Mouse (Mus musculus): ENCODE data around the gene Gm12830. TPM values are rescaled to one million over a fixed set of nuclear protein-coding genes. Genes with fewer than 3 reads are reported as not detected.
A peak's percentile ranks its signal among the peaks of the same experiment; 100 is the strongest.

Gm12830 gene
- total RNA-seq, 1 experiment from 2014 or later, result not detected

DNA sequence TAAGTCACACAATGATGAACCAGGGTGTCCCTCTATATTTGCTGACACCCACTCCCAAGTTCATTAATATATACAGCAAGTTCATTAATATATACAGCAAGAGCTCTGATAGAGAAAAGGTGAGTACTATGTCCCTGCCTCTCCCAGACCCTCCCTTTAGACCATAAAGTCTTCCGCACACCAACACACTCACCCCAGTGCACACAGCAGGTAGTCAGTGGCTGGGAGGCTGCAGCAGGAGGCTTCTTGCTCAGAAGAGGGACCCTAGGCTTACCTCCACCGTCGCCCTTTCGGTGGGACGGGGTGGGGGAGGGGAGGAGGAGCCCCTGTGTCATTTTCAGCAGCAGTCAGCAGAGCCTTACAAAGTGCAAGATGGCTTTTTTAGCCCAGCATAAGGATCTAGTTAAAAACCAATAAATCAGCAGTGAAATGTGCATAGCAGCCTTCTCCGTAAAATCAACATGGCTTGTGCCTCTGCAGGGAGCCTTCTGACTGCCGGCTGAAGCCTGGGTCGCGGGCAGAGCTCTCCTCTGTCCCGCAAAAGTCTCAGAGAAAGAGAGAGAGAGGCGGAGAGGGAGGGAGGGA lies 20.9 kb downstream of the Gm12830 start:
- ATAC-seq (replicated peaks; ENCODE audit: insufficient number of reproducible peaks, low FRiP score, low TSS enrichment, poor library complexity, severe bottlenecking), result no peak

DNA sequence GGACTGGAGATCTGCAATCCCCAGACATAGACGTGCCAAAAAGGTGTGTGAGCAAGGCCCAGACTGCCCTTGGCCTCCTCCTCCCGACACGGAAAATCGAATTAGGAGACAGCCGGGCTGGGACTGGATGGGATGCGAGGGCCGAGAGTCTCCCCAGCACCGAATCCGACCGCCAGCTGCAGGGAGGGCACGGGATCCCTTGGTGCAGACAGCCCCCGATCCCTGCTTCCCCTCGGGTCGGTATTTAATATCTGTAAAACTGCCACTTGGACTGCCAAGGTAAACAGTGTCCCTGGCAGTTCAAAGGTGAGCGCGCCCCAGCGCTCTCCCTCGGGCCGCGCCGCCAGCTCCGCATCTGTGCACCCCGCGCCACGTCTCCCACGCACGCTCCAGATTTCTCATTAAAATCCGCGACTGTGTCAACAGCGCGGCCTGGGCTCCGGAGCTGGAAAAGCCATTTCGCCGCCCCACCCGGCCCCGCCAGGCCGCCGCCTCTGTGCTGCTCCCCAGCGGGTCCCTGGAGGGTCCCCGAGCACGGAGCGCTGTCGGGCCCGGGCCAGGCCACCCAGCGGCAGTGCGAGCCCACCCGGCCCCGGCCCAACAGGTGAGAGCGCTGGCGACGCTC lies 21.7 kb downstream of the Gm12830 start:
- ATAC-seq (replicated peaks; ENCODE audit: insufficient number of reproducible peaks, low FRiP score, low TSS enrichment, poor library complexity, severe bottlenecking), result no peak

DNA sequence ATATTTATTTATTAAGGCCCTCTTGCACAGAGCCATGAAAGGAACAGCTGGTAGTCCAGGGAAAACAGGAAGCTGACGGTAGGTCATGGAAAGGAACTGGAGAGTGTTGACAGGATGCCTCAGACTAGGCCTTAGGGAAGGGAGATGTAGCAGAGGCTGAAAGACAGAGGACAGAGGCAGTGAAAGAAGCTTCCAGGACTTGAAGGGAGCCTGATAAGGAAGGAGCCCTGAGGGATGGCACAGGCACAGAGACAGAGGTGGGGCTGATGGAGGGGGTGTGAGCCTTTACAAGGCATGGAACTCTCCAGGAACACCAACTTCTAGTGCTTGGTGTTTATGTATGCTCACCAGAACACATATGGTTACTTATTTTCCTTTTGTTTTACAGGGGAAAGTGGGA lies 23.1 kb downstream of the Gm12830 start:
- no peak for ATAC-seq (replicated peaks; ENCODE audit: insufficient number of reproducible peaks, low FRiP score, low TSS enrichment, poor library complexity, severe bottlenecking)

DNA sequence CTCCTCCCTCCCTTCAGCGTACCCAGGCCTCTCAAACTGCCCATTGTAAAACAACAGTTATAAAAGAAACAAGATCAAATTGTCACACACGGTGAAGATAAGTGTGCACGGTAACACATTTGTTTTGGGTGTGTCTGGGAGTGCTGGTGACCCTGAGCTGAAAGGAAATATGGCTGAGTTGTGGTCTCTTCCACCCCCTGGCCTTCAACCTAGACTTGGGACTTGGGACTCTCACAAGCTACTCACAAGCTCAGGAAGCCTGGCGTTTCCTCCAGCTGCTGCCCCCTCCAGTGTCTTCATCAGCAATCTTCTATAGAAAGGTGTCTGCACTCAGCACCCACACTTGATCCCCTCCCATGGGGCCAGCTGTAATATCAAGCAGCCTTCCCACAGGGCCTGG lies 24.1 kb downstream of the Gm12830 start:
- no peak for ATAC-seq (replicated peaks; ENCODE audit: insufficient number of reproducible peaks, low FRiP score, low TSS enrichment, poor library complexity, severe bottlenecking)

DNA sequence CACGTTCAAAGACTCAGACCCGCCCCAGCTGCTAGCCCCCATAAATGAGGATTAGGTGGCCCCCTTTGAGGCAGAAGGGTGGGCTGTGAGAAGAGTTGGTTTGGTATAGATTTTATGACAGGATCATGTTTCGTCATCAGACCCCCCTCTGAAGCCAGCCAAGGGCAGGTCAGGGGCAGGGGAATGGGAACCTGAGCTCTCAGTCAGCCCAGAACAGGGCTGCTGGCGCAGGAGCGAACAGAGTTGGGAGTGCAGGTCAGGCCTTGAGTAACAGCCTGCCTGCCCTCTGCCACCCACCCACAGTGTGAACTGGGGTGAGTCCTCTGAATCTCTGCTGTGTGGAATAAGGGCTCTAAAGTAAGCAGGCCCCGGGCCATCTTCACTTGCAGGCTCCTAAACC lies 25.2 kb downstream of the Gm12830 start:
- ATAC-seq (replicated peaks; ENCODE audit: insufficient number of reproducible peaks, low FRiP score, low TSS enrichment, poor library complexity, severe bottlenecking), result no peak

DNA sequence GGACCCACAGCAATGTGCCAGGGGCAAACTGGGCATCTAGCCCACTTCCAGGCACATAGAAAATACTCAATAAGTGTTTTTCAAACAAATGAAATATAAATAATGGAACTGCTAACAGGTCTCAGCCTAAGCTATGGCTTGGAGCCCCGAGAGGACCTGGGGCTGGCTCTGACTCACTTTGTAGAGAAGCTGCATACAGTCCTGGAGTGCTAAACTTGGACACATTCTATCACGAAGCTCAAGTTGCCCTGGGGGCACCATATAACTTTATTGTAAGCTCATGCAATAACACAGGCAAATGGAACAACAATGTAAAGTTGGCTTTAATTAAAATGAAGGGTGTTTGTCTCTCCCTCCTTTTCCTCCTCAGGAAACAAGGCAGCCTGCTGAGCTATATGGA lies 32.4 kb downstream of the Gm12830 start:
- ATAC-seq (replicated peaks; ENCODE audit: insufficient number of reproducible peaks, low FRiP score, low TSS enrichment, poor library complexity, severe bottlenecking), result no peak

DNA sequence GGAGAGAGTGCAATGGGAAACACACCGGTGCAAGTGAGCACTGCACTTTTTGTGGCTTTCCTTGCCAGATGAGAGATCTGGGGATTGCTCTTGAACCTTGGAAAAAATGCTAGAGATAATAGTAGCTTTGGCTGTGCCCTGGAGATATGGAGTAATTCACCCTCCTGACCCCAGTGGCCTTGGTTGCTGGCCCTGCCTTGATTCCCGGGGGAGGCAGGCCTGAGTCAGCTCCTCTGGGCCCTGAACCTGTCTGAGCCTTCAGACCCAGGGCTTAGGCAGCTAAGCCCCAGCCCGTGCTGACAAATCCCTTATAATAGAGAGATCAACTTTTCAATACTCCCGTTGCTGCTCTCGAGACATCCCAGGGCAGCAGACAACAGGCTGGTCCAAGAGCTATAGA lies 36.9 kb downstream of the Gm12830 start:
- no peak for ATAC-seq (replicated peaks; ENCODE audit: insufficient number of reproducible peaks, low FRiP score, low TSS enrichment, poor library complexity, severe bottlenecking)

DNA sequence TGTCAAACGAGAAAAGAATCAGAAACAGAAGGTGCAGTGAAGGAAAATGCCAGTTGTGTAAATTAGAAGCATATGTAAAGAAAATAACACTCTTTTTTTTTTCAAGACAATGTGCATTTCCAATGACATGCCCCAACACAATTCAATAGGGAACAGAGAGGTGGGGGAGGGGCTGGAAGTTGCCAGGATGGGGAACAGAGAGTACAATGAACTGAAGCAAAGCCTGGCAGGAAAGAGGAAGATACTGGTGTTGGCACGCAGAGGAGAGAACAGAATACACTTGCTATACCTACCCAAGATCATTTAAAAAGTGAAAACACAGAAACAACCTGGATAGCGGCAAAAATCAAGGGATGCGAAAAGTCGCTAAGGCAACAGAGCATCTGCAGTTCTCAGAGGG lies 41.6 kb downstream of the Gm12830 start:
- no peak for ATAC-seq (replicated peaks; ENCODE audit: insufficient number of reproducible peaks, low FRiP score, low TSS enrichment, poor library complexity, severe bottlenecking)

DNA sequence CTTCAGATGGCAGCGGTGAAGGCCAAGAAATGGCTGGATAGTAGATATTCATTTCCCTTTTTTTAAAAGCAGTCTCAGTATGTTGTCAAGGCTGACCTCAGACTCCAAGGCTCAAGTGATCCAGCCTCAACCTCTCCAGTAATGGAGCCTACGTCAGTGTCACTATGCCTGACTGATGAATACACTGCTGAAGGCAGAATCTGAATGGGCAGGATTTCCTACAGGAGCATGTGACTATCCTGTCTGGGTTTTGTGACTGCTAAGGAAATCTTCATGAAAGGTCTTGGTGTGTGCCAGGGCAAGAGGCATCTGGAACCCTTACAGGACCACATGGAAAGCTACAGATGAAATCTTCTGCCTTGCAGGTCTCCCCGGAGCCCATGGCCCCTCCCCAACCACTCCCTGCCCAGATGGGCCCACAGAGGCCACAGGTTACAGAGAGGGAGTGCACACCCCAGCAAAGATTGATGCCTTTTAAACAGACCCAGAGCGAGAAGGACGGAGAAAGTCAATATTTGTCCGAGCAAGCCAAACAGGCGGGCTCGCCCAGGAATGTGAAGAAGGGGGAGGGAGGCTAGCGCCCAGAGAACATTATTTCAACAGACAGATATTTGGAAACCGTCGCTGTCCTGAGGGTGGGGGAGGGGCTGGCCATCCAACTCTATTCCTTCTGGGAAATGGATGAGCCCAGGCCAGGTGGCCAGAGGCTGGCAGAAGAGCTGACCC lies 48.4 kb downstream of the Gm12830 start:
- no peak for ATAC-seq (replicated peaks; ENCODE audit: insufficient number of reproducible peaks, low FRiP score, low TSS enrichment, poor library complexity, severe bottlenecking)

DNA sequence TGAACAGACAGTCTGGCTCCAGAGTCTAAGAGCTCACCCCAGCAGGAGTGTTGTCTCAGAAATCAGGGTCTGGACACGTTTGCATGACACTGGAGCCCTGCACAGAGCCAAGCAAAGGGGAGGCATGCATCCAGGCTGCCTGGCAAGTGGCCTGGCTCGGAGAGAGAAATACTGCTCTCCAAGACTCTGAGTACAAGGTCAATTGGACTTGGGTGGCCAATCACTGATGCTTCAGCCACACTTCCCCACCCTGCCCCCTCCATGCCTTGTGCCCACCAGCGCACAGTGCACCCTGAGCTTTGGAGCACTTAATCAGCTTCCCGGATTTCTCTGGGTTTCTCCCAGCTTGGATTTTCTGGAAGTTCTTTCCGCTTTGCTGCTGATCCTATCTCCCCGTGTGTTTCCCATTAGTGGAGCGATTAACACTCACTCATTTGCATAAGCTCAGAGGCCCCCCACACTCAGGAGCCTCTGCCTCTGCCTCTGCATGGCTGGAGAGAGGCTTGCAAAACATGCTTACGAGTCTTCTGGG lies 55.0 kb downstream of the Gm12830 start:
- ATAC-seq (replicated peaks; ENCODE audit: insufficient number of reproducible peaks, low FRiP score, low TSS enrichment, poor library complexity, severe bottlenecking), result no peak

DNA sequence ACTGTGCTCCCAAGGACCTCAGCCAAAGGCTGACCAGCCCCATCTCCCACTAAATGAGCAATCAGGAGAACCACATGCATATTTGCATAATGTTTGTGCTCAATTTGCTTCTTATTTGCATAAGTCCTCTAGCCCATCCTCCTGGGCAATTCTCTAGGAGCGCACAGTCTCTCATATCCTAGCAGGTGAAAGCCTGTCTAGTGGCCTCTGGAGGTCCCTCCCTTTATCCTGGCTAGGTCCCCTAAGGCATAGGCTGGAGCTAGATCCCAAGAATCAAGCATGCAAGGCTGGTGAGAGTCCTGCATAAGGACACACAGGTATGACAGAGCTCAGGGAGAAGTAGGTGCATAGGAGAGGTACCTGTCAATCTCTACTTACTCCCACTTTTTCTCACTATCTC lies 60.7 kb downstream of the Gm12830 start:
- no peak for ATAC-seq (replicated peaks; ENCODE audit: insufficient number of reproducible peaks, low FRiP score, low TSS enrichment, poor library complexity, severe bottlenecking)

DNA sequence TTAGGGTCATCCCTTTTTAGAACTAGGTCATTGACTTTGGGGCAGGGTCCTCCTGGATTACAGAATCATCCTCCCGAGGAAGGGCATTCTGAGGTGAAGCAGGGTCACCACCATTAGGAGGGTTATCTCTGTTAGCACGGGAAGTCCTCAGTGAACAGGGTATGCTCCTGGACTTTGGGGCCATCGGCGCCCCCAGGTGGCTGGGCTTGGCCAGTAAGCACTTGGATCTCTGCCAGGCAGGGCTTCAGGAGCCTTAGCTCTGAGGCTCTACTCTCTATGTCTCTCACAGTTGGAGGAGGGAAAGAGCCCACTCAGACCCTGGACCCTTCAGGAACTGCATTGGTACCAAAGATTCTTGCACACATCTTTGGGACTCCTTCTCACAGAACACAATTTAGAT lies 76.3 kb downstream of the Gm12830 start:
- peak; percentile 45; the same call in 1 of the 2 replicates for ATAC-seq (replicated peaks; ENCODE audit: insufficient number of reproducible peaks, low FRiP score, low TSS enrichment, poor library complexity, severe bottlenecking)

DNA sequence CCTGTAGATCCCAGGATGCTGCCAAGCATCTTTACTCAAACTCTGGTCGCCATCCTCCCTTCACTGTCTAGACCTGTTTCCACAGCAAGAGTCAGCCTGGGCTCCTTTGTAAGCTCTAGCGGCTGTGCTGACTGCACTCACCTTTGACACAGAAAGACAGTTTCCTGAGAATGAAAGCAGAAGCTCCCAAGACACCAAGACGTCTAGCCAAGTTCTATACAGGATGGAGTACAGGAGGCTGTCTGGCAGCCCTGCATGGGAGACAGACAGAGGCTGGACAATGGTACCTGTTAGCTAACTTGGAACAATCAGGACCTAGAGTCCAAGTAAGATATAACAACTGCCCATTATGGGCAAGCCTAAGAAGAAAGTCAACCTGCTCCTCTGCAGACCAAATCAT lies 78.4 kb downstream of the Gm12830 start:
- no peak for ATAC-seq (replicated peaks; ENCODE audit: insufficient number of reproducible peaks, low FRiP score, low TSS enrichment, poor library complexity, severe bottlenecking)

DNA sequence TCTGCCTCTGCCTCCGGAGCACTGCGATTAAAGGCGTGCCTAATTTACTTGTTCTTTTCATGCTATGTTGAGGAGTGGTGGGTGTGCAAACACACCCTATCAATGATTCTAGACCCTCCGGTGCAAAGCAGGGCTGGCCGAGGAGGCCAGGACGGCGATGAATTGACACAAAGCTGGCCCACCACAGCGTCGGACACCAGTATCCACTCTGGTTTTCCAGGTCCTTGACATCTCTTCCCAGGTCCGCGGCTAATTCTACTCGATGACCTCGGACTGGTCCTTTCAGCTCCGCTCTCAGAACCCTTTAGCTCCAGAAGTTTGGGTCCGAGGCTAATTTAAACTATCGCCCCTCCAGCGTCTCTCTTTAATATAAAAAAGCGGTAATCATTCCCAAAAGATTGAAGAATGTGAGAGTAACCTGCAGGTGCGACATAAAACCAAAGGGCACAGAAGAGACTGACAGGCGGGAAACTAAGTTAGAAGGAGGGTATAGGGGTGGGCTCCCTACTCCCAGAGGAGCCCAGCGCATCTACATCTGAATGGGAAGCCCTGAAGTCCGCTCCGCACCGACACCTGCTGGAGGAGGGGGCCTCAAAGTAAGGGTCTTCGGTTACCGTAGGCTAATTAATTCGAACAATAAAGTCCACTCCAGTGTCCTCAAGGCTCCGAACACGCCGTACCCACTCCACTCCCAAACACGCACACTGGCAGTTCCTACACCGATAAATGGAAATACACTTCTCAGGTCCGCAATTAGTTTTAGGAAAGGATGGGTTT lies 79.5 kb downstream of the Gm12830 start:
- ATAC-seq (replicated peaks; ENCODE audit: insufficient number of reproducible peaks, low FRiP score, low TSS enrichment, poor library complexity, severe bottlenecking), result no peak

DNA sequence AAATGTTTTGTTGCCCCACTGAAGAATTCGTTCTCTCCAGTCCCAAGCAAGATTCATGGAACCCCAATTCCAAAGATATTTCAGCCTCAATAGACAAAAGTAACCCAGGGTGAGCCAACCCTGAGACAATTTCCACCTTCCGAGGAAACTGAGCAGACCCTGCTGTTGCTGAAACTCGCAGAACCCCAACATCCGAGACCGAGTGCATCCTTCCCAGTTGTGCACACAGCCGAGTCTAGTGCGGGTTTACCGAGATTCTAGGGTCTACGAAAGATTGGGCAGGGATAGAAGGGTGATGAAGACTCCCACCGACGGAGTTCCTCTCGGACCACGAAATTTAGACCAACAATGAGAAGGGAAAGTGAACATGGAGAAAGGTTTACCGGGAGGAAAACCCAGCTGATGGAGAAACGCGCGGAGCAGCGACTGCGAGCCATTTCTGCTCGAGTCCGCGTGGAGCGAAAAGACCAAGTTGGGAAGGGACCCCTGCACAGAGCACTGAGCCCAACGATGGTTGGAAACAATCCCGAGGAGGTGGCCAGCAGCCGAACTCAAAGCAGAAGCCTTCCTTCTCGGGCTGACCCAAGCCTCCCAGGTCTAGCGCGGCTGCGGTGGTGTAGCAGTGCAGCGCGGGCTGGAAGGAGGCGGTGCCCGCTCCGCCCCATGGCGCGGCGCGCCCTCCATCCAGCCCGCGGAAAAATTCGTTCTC lies 80.3 kb downstream of the Gm12830 start:
- ATAC-seq (replicated peaks; ENCODE audit: insufficient number of reproducible peaks, low FRiP score, low TSS enrichment, poor library complexity, severe bottlenecking), result no peak

DNA sequence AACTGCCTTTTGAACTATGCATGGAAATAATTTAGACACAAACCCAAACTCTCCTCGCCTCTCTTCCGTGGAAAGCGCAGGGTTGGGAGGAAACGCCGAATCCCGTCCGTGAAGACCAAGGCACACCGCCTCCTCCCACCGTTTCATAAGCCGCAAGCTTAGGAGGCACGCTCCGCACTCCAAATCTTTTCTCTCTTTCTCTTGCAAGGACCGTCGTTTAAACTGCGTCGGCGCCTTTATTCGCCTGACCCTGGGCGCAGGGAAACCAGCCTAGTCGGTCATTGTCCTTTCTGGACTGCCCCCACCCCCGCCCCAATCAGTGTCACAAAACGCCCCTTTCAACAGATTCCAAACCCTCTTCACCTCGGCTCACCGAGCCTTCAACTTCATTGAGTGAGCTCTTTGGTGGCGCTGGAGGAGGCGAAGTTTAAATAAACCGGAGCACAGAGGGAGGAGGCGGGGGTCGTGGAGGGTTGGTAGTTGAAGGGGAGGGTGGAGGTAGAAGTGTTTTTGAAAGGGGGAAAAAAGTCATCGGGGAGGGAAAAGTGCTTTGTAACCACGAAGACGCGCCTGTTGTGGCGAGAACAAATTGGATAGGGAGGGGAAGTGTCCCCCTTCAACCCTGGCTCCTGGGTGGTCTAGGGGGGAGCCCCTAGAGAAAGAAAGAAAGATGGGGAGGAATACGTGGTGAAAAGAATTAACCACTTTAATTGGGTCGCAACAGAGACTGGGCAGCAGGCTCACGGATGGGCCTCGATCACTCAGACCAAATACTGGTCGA lies 81.3 kb downstream of the Gm12830 start:
- ATAC-seq (replicated peaks; ENCODE audit: insufficient number of reproducible peaks, low FRiP score, low TSS enrichment, poor library complexity, severe bottlenecking), result no peak

DNA sequence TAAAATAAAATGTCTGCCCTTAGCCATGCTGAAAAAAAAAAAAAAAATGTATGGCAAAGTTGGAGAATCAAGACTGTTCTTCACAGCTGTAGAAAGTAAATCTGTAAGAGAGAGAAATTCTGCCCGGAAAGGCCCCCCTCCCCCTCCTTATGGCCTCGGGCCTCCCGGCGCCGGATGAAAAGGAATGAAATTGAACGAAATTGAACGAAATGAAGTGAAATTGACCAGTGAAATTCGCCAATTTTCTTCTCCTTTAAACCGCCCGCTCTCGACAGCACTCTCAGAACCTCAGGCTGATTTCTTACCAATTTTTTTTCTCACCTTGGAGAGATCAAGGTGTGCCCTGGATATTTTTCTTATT lies 81.9 kb downstream of the Gm12830 start:
- no peak for ATAC-seq (replicated peaks; ENCODE audit: insufficient number of reproducible peaks, low FRiP score, low TSS enrichment, poor library complexity, severe bottlenecking)

DNA sequence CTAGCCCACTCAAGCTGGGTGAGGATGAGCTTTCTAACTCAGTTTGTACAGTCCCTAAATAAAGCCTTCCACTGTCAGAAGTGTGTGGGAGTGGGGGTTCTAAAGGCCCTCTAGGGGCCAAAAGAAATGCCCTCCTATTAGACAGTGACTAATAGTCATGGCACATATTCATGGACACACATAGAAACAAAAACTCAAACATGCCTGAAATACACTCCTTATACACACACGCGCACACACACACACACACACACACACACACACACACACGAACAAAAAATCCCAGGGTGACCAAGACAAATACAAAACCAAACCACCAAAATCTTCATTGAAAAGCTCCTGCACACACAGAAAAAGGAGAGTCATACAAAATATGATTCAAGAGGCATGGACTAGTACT lies 84.0 kb downstream of the Gm12830 start:
- no peak for ATAC-seq (replicated peaks; ENCODE audit: insufficient number of reproducible peaks, low FRiP score, low TSS enrichment, poor library complexity, severe bottlenecking)
